Mouse (Mus musculus) CH12.LX (cell line): ENCODE results near the gene Gjc1. TPM values are rescaled to one million over a fixed set of nuclear protein-coding genes. Genes with fewer than 3 reads are reported as not detected.

Experiments used
- DNase-seq: peaks from one replicate; pipeline ENCODE4 v3.0.0-alpha.2; 2013; ENCODE audit errors: extremely low read depth
- H3K27ac ChIP-seq: 2 replicates; pipeline ENCODE4 v1.5.1; 2012; ENCODE audit warnings: low read depth, mild to moderate bottlenecking, control low read depth, moderate library complexity; ENCODE audit not compliant: insufficient read depth
- H3K27me3 ChIP-seq: replicated peaks from 2 replicates; pipeline ENCODE3; 2012; ENCODE audit warnings: inconsistent platforms
- H3K36me3 ChIP-seq, 2 experiments: replicated peaks in 1 of 2; 2 replicates each; pipeline versions ENCODE3 to v1.6.1; 2012; ENCODE audit warnings: inconsistent platforms in 1 of 2, low read length in 1 of 2, mild to moderate bottlenecking in 1 of 2, mixed read lengths in 1 of 2, moderate library complexity in 1 of 2; ENCODE audit not compliant: control insufficient read depth in 1 of 2, insufficient read depth in 1 of 2
- H3K4me1 ChIP-seq, 2 experiments: 2 replicates each; pipeline ENCODE4 v1.6.1; 2012; ENCODE audit warnings: inconsistent platforms in 1 of 2, moderate library complexity in 1 of 2; ENCODE audit not compliant: insufficient read depth in 2 of 2, control insufficient read depth in 1 of 2
- H3K4me2 ChIP-seq: 2 replicates; pipeline ENCODE4 v1.6.1; 2012; ENCODE audit warnings: low read depth, mild to moderate bottlenecking, control low read depth; ENCODE audit not compliant: poor library complexity, insufficient read depth, severe bottlenecking
- H3K4me3 ChIP-seq, 3 experiments: fragments of 150-350 bp in 1 of 3; sonication (generic) in 1 of 3; replicated peaks in 1 of 3; 2 replicates each; pipeline versions ENCODE3 to v1.5.1; 2011 to 2012; ENCODE audit warnings: low read depth in 2 of 3, low read length in 2 of 3, mild to moderate bottlenecking in 2 of 3, moderate library complexity in 2 of 3, control low read depth in 1 of 3, improper control_type of control experiment in 1 of 3, inconsistent platforms in 1 of 3, mixed read lengths in 1 of 3; ENCODE audit not compliant: poor library complexity in 1 of 3
- H3K79me2 ChIP-seq: replicated peaks from 2 replicates; pipeline ENCODE4 v1.6.1; 2012; ENCODE audit warnings: mild to moderate bottlenecking, moderate library complexity; ENCODE audit not compliant: control insufficient read depth, poor library complexity, insufficient read depth, severe bottlenecking; ENCODE audit errors: extremely low read depth
- H3K9ac ChIP-seq: 2 replicates; pipeline ENCODE4 v1.6.1; 2012; ENCODE audit warnings: low read depth, mild to moderate bottlenecking, control low read depth, moderate library complexity; ENCODE audit not compliant: insufficient read depth
- H3K9me3 ChIP-seq: replicated peaks from 2 replicates; pipeline ENCODE3; 2012; ENCODE audit warnings: low read length, inconsistent platforms, mixed read lengths
- CHD1 ChIP-seq: IDR thresholded peaks from 2 replicates; pipeline ENCODE4 v1.6.1; 2012; ENCODE audit warnings: low read depth, low read length, improper control_type of control experiment, inconsistent platforms
- CHD2 ChIP-seq: IDR thresholded peaks from 2 replicates; pipeline ENCODE4 v1.6.1; 2011; ENCODE audit warnings: low read length, improper control_type of control experiment
- CTCF ChIP-seq, 2 experiments: IDR thresholded peaks in 1 of 2; conservative IDR thresholded peaks in 1 of 2; 2 replicates each; pipeline ENCODE4 v1.5.1; 2011 to 2012; ENCODE audit warnings: low read depth in 2 of 2, low read length in 2 of 2, improper control_type of control experiment in 1 of 2, inconsistent platforms in 1 of 2, mild to moderate bottlenecking in 1 of 2, moderate library complexity in 1 of 2
- E2F4 ChIP-seq: IDR thresholded peaks from 2 replicates; pipeline ENCODE4 v1.6.1; 2011; ENCODE audit warnings: low read depth, low read length, improper control_type of control experiment; ENCODE audit not compliant: insufficient replicate concordance
- IRF4 ChIP-seq: IDR thresholded peaks from 2 replicates; pipeline ENCODE4 v1.6.1; 2014; ENCODE audit warnings: low read depth, mild to moderate bottlenecking, inconsistent platforms, low read length, improper control_type of control experiment
- JUN ChIP-seq: IDR thresholded peaks from 2 replicates; pipeline ENCODE4 v1.6.1; 2011; ENCODE audit warnings: low read depth, mild to moderate bottlenecking, low read length, improper control_type of control experiment, moderate library complexity; ENCODE audit not compliant: insufficient read depth
- KAT2A ChIP-seq: IDR thresholded peaks from 2 replicates; pipeline ENCODE4 v1.6.1; 2012; ENCODE audit warnings: low read length, improper control_type of control experiment, inconsistent platforms; ENCODE audit not compliant: insufficient replicate concordance
- MAFK ChIP-seq: IDR thresholded peaks from 2 replicates; pipeline ENCODE4 v1.6.1; 2011; ENCODE audit warnings: low read length, improper control_type of control experiment; ENCODE audit not compliant: insufficient replicate concordance
- MAX ChIP-seq: IDR thresholded peaks from 2 replicates; pipeline ENCODE4 v1.6.1; 2011; ENCODE audit warnings: low read length, improper control_type of control experiment
- MAZ ChIP-seq: IDR thresholded peaks from 2 replicates; pipeline ENCODE4 v1.6.1; 2012; ENCODE audit warnings: low read depth, mild to moderate bottlenecking, inconsistent platforms, low read length, improper control_type of control experiment, moderate library complexity
- MXI1 ChIP-seq: IDR thresholded peaks from 2 replicates; pipeline ENCODE4 v1.6.1; 2011; ENCODE audit warnings: mild to moderate bottlenecking, low read depth, low read length, improper control_type of control experiment
- NELFE ChIP-seq: IDR thresholded peaks from 2 replicates; pipeline ENCODE4 v1.6.1; 2011; ENCODE audit warnings: low read depth, low read length, improper control_type of control experiment
- PAX5 ChIP-seq: IDR thresholded peaks from 2 replicates; pipeline ENCODE4 v1.6.1; 2012; ENCODE audit warnings: low read length, inconsistent platforms, mixed read lengths
- POLR2A ChIP-seq: IDR thresholded peaks from 2 replicates; pipeline ENCODE4 v1.6.1; 2011; ENCODE audit warnings: low read depth, mild to moderate bottlenecking, improper control_type of control experiment, low read length
- POLR2AphosphoS2 ChIP-seq: IDR thresholded peaks from 2 replicates; pipeline ENCODE4 v1.6.1; 2011; ENCODE audit warnings: low read depth, low read length, improper control_type of control experiment
- RAD21 ChIP-seq: IDR thresholded peaks from 2 replicates; pipeline ENCODE4 v1.6.1; 2011; ENCODE audit warnings: low read depth, mild to moderate bottlenecking, low read length, improper control_type of control experiment, moderate library complexity
- SIN3A ChIP-seq: IDR thresholded peaks from 2 replicates; pipeline ENCODE4 v1.6.1; 2012; ENCODE audit warnings: low read length, improper control_type of control experiment, inconsistent platforms
- SMC3 ChIP-seq: IDR thresholded peaks from 2 replicates; pipeline ENCODE4 v1.6.1; 2011; ENCODE audit warnings: low read depth, low read length, improper control_type of control experiment
- TBP ChIP-seq: conservative IDR thresholded peaks from 2 replicates; pipeline ENCODE4 v1.6.1; 2011; ENCODE audit warnings: low read depth, low read length, improper control_type of control experiment
- TCF12 ChIP-seq: IDR thresholded peaks from 2 replicates; pipeline ENCODE4 v1.6.1; 2014; ENCODE audit warnings: low read depth, mild to moderate bottlenecking, inconsistent platforms, low read length, improper control_type of control experiment
- UBTF ChIP-seq: IDR thresholded peaks from 2 replicates; pipeline ENCODE4 v1.6.1; 2012; ENCODE audit warnings: low read depth, mild to moderate bottlenecking, inconsistent platforms, low read length, improper control_type of control experiment, moderate library complexity
- ZNF384 ChIP-seq: IDR thresholded peaks from 2 replicates; pipeline ENCODE4 v1.6.1; 2012; ENCODE audit warnings: low read depth, low read length, improper control_type of control experiment, inconsistent platforms
- dilution Hi-C: fragments of 300-500 bp; cut with MboI; formaldehyde crosslinking; loops from 2 replicates; pipeline ENCODE4 v1.14.3; 2020; ENCODE audit warnings: low sequenced_read_pairs; ENCODE audit not compliant: extremely low pct_unique_long_range_greater_than_20kb, extremely low pct_ligation_motif_present
- in situ Hi-C: fragments of 300-500 bp; cut with MboI; formaldehyde crosslinking; loops from 3 replicates; pipeline ENCODE4 v1.14.3; 2019; ENCODE audit warnings: low sequenced_read_pairs, low pct_ligation_motif_present, low pct_unique_long_range_greater_than_20kb, mixed read lengths
- polyA plus RNA-seq: library from polyadenylated mRNA; unstranded; fragments of >175 nt; gene quantifications from 2 replicates; pipeline ENCODE4 v1.2.1, GENCODE M21; 2012; ENCODE audit warnings: low read depth; ENCODE audit not compliant: insufficient read length
- total RNA-seq, 2 experiments: library from RNA; depleted of rRNA; stranded (reverse); fragments of 300-350 nt in 1 of 2; fragments of >200 nt in 1 of 2; gene quantifications; 2 replicates each; pipeline ENCODE4 v1.2.3; 2012 to 2014

Gjc1 gene
- total and polyA plus RNA-seq, 3 experiments: not detected

DNA sequence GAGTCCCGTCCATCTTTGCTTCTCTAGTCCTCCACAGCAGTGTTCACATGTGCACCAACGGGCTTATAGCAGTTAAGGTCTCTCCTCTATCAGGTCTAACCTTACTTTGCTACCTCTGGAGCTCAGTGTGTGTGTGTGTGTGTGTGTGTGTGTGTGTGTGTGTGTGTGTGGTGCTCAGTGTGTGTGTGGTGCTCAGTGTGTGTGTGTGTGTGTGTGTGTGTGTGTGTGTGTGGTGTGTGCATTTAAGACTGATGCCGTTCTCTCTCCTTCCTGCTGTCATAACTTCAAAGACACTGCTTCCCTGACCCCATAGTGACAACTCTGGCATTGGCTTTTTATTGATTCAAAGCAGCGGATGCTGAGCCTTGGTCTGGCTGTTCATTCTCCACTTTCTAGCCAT lies 16.0 kb upstream of the Gjc1 start, which contains the start of gene Higd1b:
Higd1b (plus strand) TSS at position 301 of the 400 bp plus-strand sequence.
- H3K9me3 ChIP-seq: no peaks in the 10 kb centered on the region
- peaks cover 0 to 19% of the 10 kb centered on the region in 2 experiments; a peak in 2 of 4 replicates for H3K4me1 ChIP-seq
- in situ Hi-C loops: no loop called here
- no peak within 1 kb of the TSS for H3K4me3 ChIP-seq
- H3K4me2 ChIP-seq: no peak within 1 kb of the TSS
- peaks cover 38 to 57% of the 10 kb centered on the region in 2 experiments for H3K36me3 ChIP-seq
- dilution Hi-C loops: no loop called here
- H3K79me2 ChIP-seq: no peaks in the 10 kb centered on the region
- DNase-seq: no peak
- H3K27ac ChIP-seq: no peak within 1 kb of the TSS
- TF ChIP-seq RAD21 (no peak), POLR2AphosphoS2 (peak; percentile 59; the same call in 1 of the 2 replicates)
- H3K9ac ChIP-seq: no peak within 1 kb of the TSS
- peaks cover 8% of the 10 kb centered on the region for H3K27me3 ChIP-seq

DNA sequence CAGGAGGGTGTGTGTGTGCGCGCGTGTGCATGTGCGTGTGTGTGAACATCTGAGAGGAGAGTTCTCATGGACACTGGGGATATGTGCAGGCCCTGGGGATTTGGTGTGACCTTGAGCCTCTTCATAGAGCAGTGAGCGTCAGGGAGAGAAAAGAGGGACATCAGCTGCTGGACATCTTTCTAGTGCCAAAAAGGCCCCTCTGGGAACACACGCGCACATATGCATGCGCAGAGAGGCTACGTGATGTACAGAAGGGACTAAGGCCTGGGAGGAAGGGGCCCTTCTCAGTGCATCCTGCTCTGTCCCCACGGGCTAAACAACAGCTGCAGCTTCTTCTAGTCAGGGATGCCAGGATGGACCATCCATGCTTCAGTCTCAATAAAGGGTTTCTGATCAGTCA lies 14.7 kb upstream of the Gjc1 start:
- dilution Hi-C loops (no loop called here), in situ Hi-C loops (no loop called here)
- no peaks in the 10 kb centered on the region for H3K79me2 ChIP-seq
- H3K4me2 ChIP-seq: no peak overlapping the region
- H3K4me1 ChIP-seq: peaks cover 0 to 19% of the 10 kb centered on the region in 2 experiments; a peak in 2 of 4 replicates
- no peak overlapping the region for H3K9ac ChIP-seq
- peaks cover under 1% of the 10 kb centered on the region for H3K9me3 ChIP-seq
- H3K4me3 ChIP-seq: no peak overlapping the region
- TF ChIP-seq JUN (no peak), CTCF (conservative IDR thresholded peaks at IDR 0.05 in 1 of 2, IDR thresholded peaks at IDR 0.05 in 1 of 2; ENCODE audit: low read depth in 2 of 2, low read length in 2 of 2) (no peak), KAT2A (no peak), MAFK (no peak), MAX (no peak), MAZ (no peak), UBTF (no peak), SMC3 (no peak), CHD1 (no peak), IRF4 (no peak), TCF12 (no peak), SIN3A (no peak), PAX5 (no peak), TBP (no peak), NELFE (no peak), CHD2 (no peak), ZNF384 (no peak), MXI1 (no peak), POLR2A (no peak; the same call in 1 of the 2 replicates), E2F4 (no peak)
- TF ChIP-seq, all 38 proteins: peak for 0
- Histone ChIP-seq H3K27ac (no peak overlapping the region), H3K36me3 (peaks cover 25 to 44% of the 10 kb centered on the region in 2 experiments), H3K27me3 (peaks cover 12% of the 10 kb centered on the region)
- no peak for DNase-seq
